Mouse (Mus musculus) forelimb bud, embryonic 11.5 days (tissue): ENCODE measurements around the gene Msh2.
"Not testable (repeated sequence)": the region's sequence is repeated elsewhere in the genome, so short reads cannot be mapped to it uniquely, and the experiment has no call there.

ENCODE experiments used
- DNase-seq: peaks from one replicate; pipeline ENCODE4 v3.0.0-alpha.2; 2012; ENCODE audit warnings: low read depth, low spot score

Msh2 gene

GRCm38 (mm10) chr17:87671890-87672660, at the start of gene Msh2:
Gene Msh2, plus strand, starts transcription at chr17:87672330.
- DNase-seq = peak; percentile 100

- DNase-seq = no peak
These were observed 46.5 kb upstream of the Msh2 start for GRCm38 (mm10) chr17:87625510-87626086.

DNA sequence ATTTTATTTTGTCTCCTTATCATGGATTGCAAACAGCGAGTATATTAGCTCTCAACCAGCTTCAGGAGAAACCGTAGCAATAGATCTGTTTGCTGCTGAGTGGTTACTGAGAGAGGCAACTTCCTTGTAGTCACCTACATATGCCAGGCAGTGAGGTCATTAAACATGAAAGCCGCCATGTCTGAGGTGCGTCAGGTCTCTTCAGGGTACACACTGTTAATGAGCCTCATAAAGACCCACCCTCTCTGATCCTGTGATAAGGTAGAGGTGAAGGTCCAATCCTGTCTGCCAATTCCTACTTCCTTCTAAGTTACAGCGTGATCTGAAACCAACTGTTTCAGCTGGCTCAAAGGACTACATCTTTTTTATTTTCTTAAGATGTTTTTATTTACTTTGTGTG, 44.0 kb upstream of the Msh2 start:
- DNase-seq = no peak

- DNase-seq = peak; percentile 63
These were observed 43.4 kb upstream of the Msh2 start for GRCm38 (mm10) chr17:87628706-87629105.

DNA sequence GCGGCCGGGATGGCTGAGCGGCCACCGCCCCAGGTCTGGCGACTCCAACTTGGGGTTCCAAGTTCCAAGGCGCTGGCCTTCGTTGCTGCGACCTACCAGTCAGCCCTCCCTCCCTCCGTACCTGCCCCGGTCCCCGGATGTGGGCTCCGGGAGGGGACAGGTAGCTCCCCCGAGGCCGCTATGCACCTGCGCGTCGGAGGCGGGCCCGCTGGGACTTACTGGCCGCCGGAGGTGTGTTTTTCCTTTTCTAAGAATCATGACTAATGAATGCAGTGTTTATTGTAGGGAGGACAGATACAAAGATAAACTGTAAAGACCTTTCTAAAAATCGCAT, 35.1 kb upstream of the Msh2 start:
- no peak for DNase-seq

- DNase-seq = no peak
These were observed 32.9 kb upstream of the Msh2 start for GRCm38 (mm10) chr17:87639242-87639641.

DNA sequence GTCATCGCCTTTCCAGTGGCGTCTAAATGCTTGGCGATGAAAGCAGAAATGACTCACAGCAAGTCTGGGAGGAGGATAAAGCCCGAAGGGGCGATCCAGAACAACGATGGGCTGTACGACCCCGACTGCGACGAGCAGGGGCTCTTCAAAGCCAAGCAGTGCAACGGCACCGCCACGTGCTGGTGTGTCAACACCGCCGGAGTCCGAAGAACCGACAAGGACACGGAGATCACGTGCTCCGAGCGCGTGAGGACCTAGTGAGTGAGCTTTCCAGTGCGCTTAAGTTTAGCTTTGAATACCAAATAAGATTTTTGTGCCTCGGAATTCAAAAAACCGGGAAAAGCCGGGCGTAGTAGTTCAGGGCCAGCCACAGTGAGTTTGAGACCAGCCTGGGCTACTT, 31.9 kb upstream of the Msh2 start:
- DNase-seq = no peak

- DNase-seq = no peak
These were observed 31.1 kb upstream of the Msh2 start for GRCm38 (mm10) chr17:87641006-87641405.

DNA sequence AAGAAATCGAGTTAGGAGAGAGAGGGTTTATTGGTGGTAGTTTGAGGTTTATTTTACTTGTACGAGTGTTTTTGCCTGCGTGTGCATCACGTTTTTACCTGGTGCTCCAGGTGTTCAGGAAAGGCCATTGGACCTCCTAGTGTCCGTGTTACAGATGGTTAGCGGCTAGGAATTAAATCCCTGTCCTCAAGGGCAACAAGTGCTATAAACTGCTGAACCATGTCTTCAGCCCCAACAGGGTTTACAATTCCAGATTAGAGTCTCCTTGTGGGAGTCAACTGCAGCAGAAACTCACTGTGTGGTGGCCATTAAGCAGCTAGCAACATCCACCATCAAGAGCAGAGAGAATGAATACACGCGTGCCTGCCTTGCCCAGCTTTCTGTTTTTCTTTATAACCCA, 29.4 kb upstream of the Msh2 start:
- DNase-seq = no peak

- not testable (repeated sequence) for DNase-seq
These were observed 16.5 kb upstream of the Msh2 start for GRCm38 (mm10) chr17:87655616-87656015.

- DNase-seq = not testable (repeated sequence)
These were observed 10.1 kb upstream of the Msh2 start for GRCm38 (mm10) chr17:87661958-87662573.

GRCm38 (mm10) chr17:87664238-87664637, 7.9 kb upstream of the Msh2 start:
- no peak for DNase-seq

GRCm38 (mm10) chr17:87665066-87665822, 6.9 kb upstream of the Msh2 start:
- DNase-seq = peak; percentile 61

- peak; percentile 12 for DNase-seq
These were observed 652 bp downstream of the Msh2 start for GRCm38 (mm10) chr17:87672677-87673286.

DNA sequence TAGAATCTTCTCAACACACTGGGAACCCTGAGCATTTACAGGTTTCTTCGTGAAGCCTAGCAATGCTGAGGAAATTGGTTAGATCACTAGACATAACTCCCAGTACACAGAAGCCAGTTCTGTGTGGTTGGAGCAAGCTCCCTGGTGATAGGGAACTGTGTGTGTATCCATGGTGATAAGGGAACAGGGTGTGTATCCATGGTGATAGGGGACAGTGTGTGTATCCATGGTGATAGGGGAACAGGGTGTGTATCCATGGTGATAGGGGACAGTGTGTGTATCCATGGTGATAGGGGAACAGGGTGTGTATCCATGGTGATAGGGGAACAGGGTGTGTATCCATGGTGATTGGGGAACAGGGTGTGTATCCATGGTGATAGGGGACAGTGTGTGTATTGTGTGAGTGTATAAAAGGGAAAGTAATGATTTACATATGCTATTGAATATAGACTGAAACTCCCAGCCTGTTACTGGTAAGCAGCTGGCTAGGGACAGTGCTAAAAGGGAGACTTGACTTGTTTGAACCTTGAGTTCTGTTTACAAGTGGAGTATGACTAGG, 4.9 kb downstream of the Msh2 start:
- not testable (repeated sequence) for DNase-seq

- no peak for DNase-seq
These were observed 5.5 kb downstream of the Msh2 start for GRCm38 (mm10) chr17:87677656-87678055.

DNA sequence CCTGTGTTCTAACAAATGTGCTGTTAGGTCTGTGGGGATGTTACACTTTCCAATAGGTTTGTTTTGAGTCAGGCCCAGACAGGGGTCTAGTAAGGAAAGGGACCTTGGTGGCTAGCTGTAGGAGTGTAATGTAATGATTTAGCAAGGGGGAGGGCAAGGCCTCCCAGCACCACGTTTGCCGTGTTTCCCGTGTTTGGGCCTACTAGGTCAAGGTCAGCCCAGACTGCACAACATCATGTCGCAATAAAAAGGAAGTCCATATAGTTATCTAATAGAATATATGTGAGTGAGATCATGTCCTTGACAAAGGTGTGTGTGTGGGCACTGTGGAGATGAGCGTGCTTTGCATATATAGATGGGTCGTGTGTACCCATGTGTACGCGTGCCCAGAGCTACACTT, 17.1 kb downstream of the Msh2 start:
- DNase-seq = no peak

DNA sequence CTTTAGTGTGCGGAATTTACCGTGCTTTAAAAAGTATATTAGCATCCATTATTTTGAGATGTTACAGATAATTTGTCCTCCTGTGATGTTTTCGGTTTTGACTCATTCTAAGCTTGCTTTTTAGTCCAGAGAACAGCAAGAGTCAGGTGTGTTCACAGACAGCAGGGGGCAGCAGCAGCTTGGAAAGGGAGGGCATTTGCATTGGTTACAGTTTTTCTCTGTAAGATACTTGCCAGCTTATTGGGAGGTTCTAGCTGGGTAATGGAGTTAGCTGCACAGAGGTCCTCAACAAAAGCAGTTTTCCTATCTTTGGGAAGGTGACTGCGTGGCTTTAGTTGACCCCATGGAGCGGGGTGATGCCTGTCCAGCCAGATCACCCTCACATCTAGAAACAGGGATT, 19.8 kb downstream of the Msh2 start:
- peak; percentile 38 for DNase-seq

- DNase-seq = no peak
These were observed 23.8 kb downstream of the Msh2 start for GRCm38 (mm10) chr17:87695874-87696465.

DNA sequence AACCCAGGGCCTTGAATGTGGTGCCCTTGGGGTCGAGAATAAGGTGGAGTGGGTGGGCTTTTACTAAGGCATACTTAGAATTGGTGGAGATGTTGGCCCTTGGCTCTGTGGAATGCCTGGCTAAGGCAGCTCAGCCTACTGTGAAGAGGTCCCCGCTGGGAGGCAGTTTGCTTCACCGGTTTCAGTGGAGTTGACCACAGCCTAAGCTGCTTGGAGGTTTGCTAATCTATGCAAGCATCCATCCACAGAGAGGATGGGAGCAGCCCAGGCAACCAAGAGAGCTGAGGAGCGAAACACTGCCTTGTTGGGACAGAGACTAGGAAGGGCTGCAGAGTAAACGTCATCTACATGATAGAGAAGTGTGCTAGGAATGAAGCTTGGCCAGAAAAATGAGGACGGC, 24.7 kb downstream of the Msh2 start:
- no peak for DNase-seq
